Mouse (Mus musculus) neural tube, postnatal 0 days (tissue): Measurements from ENCODE around the gene Sec31a. TPM values are rescaled to one million over a fixed set of nuclear protein-coding genes. Genes with fewer than 3 reads are reported as not detected.

ENCODE experiments used
- polyA plus RNA-seq: library from polyadenylated mRNA; unstranded; fragments of >200 nt; fragmentation: Nextera tagmentation; extraction: Ambion mirVana; gene quantifications from 2 replicates; pipeline ENCODE4 v1.2.1, GENCODE M21; 2015

Sec31a gene
- 72.1 and 72.8 TPM in 2 replicates for polyA plus RNA-seq

GRCm38 (mm10) chr5:100415761-100416590 lies at the start of gene Sec31a:
Gene Sec31a (minus strand): TSS chr5:100416234.

Other genes with a start within 250 kb of the Sec31a start
- 6.4 and 6.9 TPM in 2 replicates for gene Lin54, start 84.4 kb upstream of the Sec31a start, polyA plus RNA-seq
- gene Cops4, start 102.1 kb upstream of the Sec31a start, polyA plus RNA-seq, result 155 and 162 TPM in 2 replicates
- 3.4 and 4.4 TPM in 2 replicates for gene Plac8, start 156.0 kb upstream of the Sec31a start, polyA plus RNA-seq